Mouse (Mus musculus) forebrain, embryonic 12.5 days (tissue): ENCODE results near the gene Atp1b3. TPM values are rescaled to one million over a fixed set of nuclear protein-coding genes. Genes with fewer than 3 reads are reported as not detected.

Experiments used
- ATAC-seq: fragments of 200-750 bp; cut with Nextera tagmentation; 2 replicates; pipeline ENCODE4 v1.8.0; 2017; ENCODE audit warnings: moderate TSS enrichment; ENCODE audit not compliant: low FRiP score
- H3K27ac ChIP-seq: fragments of 300-500 bp; sonication (generic); 2 replicates; pipeline ENCODE4 v1.5.1; 2016; ENCODE audit warnings: mild to moderate bottlenecking
- H3K27me3 ChIP-seq: fragments of 300-500 bp; sonication (generic); 2 replicates; pipeline ENCODE4 v1.6.1; 2016; ENCODE audit warnings: mild to moderate bottlenecking
- H3K36me3 ChIP-seq: fragments of 300-500 bp; sonication (generic); replicated peaks from 2 replicates; pipeline ENCODE4 v1.6.1; 2016; ENCODE audit warnings: mild to moderate bottlenecking
- H3K4me1 ChIP-seq: fragments of 300-500 bp; sonication (generic); 2 replicates; pipeline ENCODE4 v1.6.1; 2016
- H3K4me2 ChIP-seq: fragments of 300-500 bp; sonication (generic); 2 replicates; pipeline ENCODE4 v1.6.1; 2016; ENCODE audit warnings: mild to moderate bottlenecking, moderate library complexity
- H3K4me3 ChIP-seq: fragments of 300-500 bp; sonication (generic); replicated peaks from 2 replicates; pipeline ENCODE4 v1.5.1; 2016; ENCODE audit warnings: mild to moderate bottlenecking
- H3K9ac ChIP-seq: fragments of 300-500 bp; sonication (generic); 2 replicates; pipeline ENCODE4 v1.6.1; 2016; ENCODE audit warnings: mild to moderate bottlenecking
- H3K9me3 ChIP-seq: fragments of 300-500 bp; sonication (generic); 2 replicates; pipeline ENCODE4 v1.6.1; 2016
- WGBS: fragments of 180-500 bp; shearing (Covaris S2); methylation state at CpG from one replicate; pipeline ENCODE4 v1.1.7; 2016; 5-methylcytosine and 5-hydroxymethylcytosine counted together
- polyA plus RNA-seq: library from polyadenylated mRNA; unstranded; fragments of >200 nt; fragmentation: Nextera tagmentation; extraction: Ambion mirVana; gene quantifications from 2 replicates; pipeline ENCODE4 v1.2.1, GENCODE M21; 2016

The Atp1b3 gene
- polyA plus RNA-seq, 1 experiment from 2014 or later = 163 TPM

DNA sequence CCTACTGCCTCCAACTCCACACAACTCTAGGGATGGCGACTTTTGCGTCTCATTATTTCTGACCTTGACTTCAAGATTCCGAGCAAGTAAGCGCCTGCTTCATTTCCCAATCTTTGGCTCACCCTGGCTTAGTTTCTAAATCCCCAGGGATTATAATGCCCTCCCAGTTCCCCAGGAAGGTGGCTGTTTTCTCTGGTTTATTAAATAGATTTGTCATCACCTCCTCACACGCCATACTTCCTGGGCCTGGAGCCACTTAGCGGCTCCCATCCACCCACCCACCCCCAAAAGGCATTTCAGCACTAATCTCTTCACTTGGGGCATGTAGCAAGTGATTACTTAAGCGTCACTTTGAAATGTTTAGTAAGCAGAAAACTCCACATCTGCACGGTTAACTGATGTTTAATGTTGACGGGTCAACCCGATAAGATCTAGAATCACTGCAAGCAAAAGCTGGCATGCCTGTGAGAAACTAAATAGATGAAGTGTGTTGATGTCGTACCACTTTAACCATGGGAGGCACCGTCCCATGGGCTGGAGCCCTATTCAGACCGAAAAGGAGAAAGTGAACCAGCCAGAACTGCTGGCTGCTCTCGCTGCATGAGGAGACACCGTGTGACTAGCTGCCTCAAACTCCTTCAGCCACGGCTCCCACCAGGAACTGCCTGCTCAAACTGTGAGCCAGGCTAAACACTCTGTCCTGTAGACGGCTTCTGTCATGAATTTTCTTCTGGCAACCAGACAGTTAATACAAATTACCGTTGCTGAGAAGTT lies 19.7 kb upstream of the Atp1b3 start:
- 83% methylated on average over 18 of the region's 18 CpGs for WGBS
- H3K27ac ChIP-seq = no peak overlapping the region
- no peak for ATAC-seq
- no peaks in the 10 kb centered on the region for H3K9me3 ChIP-seq
- H3K36me3 ChIP-seq = no peaks in the 10 kb centered on the region
- no peak overlapping the region for H3K9ac ChIP-seq
- 0 out of 2 replicates have a peak, but pooled peaks cover 2% of the 10 kb centered on the region for H3K4me1 ChIP-seq
- H3K27me3 ChIP-seq = no peaks in the 10 kb centered on the region
- no peak overlapping the region for H3K4me2 ChIP-seq
- no peak overlapping the region for H3K4me3 ChIP-seq

DNA sequence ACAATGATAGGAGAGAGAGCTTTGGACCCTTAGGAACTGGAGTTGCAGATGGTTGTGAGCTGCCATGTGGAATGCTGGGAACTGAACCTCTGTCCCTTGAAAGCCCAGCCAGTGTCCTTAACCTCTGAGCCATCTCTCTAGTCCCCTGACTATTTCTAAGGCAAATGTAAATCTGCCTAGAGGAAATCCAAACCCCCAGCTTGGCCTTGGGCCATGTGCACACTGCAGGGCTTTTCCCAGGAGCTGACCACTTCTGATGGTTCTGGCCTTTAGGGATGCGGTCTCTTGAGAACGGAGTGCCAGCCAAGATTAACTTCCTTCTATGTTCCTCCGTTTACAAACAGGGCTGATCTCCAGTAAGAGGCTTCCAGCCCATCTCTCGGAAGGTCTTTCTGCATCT lies 18.5 kb upstream of the Atp1b3 start:
- ATAC-seq = no peak
- Histone ChIP-seq H3K4me1 (0 out of 2 replicates have a peak, but pooled peaks cover 2% of the 10 kb centered on the region), H3K4me2 (no peak overlapping the region), H3K9ac (no peak overlapping the region), H3K9me3 (no peaks in the 10 kb centered on the region), H3K27ac (no peak overlapping the region), H3K27me3 (no peaks in the 10 kb centered on the region), H3K36me3 (no peaks in the 10 kb centered on the region), H3K4me3 (no peak overlapping the region)
- 93% methylated on average over 4 of the region's 4 CpGs for WGBS

DNA sequence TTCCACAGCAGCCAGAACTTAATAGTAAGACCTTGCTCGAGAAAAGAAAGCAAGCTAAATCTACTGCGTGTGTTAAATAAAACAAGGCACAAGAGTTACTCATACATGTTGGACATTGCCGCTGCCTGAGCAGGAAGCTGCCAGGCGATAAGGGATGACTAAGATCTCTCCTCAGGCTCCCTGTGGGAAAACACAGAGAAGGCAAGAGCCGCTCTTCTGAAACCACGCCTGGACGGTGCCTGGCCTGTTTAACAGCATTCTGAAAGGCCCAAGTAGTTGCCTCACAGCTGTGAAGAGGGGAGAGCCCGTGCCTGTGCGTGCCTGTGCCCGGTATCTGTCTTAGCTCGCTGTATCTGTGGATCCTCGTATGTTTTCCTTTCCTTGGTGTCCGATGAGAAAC lies 17.2 kb upstream of the Atp1b3 start:
- 81% methylated on average over 13 of the region's 13 CpGs for WGBS
- no peak overlapping the region for H3K27ac ChIP-seq
- no peaks in the 10 kb centered on the region for H3K36me3 ChIP-seq
- H3K4me1 ChIP-seq = 0 out of 2 replicates have a peak, but pooled peaks cover 2% of the 10 kb centered on the region
- no peak overlapping the region for H3K9ac ChIP-seq
- H3K27me3 ChIP-seq = no peaks in the 10 kb centered on the region
- H3K9me3 ChIP-seq = no peaks in the 10 kb centered on the region
- ATAC-seq = no peak
- no peak overlapping the region for H3K4me3 ChIP-seq
- no peak overlapping the region for H3K4me2 ChIP-seq

DNA sequence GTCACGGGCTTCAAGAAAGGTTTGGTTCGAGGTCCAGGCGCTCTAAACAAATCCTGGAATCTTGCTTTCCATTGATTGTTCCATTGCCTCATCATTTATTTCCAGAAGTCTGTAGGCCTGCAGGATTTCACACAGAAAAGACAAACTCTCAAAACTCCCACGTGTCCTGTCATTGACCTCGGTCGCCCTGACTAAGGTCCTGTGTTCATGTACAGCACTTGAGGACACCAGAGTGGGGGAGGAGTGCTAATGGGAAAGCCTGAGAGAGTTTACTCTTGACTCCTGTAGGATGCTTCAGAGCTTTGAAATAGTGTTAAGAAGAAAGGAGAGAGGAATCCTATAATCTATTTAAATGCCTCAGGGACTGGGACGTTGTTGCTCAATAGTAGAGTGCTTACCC lies 15.3 kb upstream of the Atp1b3 start:
- Histone ChIP-seq H3K4me1 (0 out of 2 replicates have a peak, but pooled peaks cover 2% of the 10 kb centered on the region), H3K27ac (no peak overlapping the region), H3K4me3 (no peak overlapping the region), H3K4me2 (no peak overlapping the region), H3K27me3 (no peaks in the 10 kb centered on the region), H3K9me3 (no peaks in the 10 kb centered on the region), H3K36me3 (no peaks in the 10 kb centered on the region), H3K9ac (no peak overlapping the region)
- no peak for ATAC-seq
- 72% methylated on average over 7 of the region's 7 CpGs for WGBS

DNA sequence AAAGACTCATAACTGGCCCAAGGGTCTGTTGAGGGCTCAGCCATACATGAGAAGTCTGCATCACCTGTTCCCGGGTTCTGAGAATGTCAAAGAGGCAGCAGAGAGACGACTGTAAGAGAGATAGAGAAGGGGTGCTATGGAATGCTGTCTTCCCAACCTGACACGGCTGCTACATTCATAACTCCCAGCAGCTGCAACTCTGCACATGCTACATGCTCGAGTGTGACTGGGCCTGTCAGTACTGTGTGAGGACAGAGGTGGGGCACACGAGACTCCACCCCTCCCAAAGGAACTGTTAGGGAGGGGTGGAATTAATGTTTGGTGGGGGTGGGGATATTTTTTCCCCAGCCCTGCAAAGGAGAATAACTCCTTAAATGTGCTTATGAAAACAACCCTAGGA lies 14.5 kb upstream of the Atp1b3 start:
- Histone ChIP-seq H3K4me1 (0 out of 2 replicates have a peak, but pooled peaks cover 2% of the 10 kb centered on the region), H3K27me3 (no peaks in the 10 kb centered on the region), H3K4me3 (no peak overlapping the region), H3K9me3 (no peaks in the 10 kb centered on the region), H3K4me2 (no peak overlapping the region), H3K9ac (no peak overlapping the region), H3K36me3 (no peaks in the 10 kb centered on the region), H3K27ac (no peak overlapping the region)
- ATAC-seq = no peak
- WGBS = 83% methylated on average over 5 of the region's 5 CpGs

DNA sequence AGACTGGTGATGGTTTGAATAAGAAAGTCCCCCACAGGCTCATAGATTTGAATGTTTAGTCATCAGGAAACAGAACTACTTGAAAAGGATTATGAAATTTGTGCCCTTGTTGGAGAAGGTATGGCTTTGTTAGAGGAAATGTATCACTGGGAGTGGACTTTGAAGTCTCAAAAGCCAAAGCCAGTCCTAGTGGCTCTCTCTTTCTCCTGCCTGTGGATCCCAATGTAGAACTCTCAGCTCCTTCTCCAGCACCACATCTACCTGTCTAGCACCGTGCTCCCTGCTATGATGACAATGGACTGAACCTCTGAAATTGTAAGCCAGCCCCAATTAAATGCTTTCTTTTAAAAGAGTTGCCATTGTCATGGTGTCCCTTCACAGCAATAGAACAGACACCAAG lies 12.9 kb upstream of the Atp1b3 start:
- 94% methylated on average over 1 of the region's 1 CpGs for WGBS
- 0 out of 2 replicates have a peak, but pooled peaks cover under 1% of the 10 kb centered on the region for H3K4me1 ChIP-seq
- H3K27me3 ChIP-seq = no peaks in the 10 kb centered on the region
- no peaks in the 10 kb centered on the region for H3K36me3 ChIP-seq
- H3K4me3 ChIP-seq = no peak overlapping the region
- no peaks in the 10 kb centered on the region for H3K9me3 ChIP-seq
- H3K9ac ChIP-seq = no peak overlapping the region
- ATAC-seq = no peak
- no peak overlapping the region for H3K27ac ChIP-seq
- H3K4me2 ChIP-seq = no peak overlapping the region

DNA sequence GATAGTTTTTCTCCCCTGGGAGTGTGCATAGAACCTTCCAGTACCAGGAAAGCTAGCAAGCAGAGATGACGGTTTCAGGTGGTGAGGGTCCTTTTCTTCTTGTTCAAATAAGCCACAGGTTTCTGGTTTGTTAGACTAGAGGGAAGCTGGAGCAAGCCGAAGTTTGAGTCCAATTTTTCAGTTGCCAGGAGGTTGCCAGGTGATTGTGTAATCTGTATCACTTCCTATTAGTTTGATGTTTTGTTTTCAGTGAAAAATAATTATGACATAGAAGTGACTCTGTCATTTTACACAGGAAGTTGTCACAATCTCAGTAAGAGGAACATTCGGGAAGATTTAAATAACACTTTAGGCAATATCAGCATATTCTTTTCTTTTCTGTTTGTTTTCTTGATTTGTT lies 11.6 kb upstream of the Atp1b3 start:
- no peaks in the 10 kb centered on the region for H3K36me3 ChIP-seq
- no peaks in the 10 kb centered on the region for H3K4me1 ChIP-seq
- WGBS = 94% methylated on average over 3 of the region's 3 CpGs
- no peak for ATAC-seq
- no peaks in the 10 kb centered on the region for H3K9me3 ChIP-seq
- H3K4me2 ChIP-seq = no peak overlapping the region
- no peak overlapping the region for H3K27ac ChIP-seq
- no peaks in the 10 kb centered on the region for H3K27me3 ChIP-seq
- H3K4me3 ChIP-seq = no peak overlapping the region
- no peak overlapping the region for H3K9ac ChIP-seq

DNA sequence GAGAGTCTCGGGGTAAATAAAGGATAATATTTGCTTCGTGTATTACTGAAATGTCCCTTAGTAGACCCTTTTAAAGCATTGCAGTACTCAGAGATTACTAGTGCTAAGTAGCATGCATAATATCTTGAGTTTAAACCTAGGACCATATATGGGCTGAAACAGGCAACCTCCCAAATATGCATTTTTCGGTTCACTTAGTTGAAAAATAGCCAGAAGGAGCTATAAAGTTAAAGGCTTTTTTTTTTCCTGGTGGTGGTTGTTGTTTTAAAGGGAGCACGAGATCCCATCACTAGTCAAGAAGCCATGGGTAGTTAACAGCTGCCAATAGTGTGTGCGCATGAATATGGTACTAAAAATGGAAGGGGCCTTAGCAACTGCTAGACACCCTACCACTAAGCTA lies 6.8 kb upstream of the Atp1b3 start:
- WGBS = 89% methylated on average over 5 of the region's 5 CpGs
- H3K4me2 ChIP-seq = no peak overlapping the region
- H3K9me3 ChIP-seq = no peaks in the 10 kb centered on the region
- no peaks in the 10 kb centered on the region for H3K36me3 ChIP-seq
- H3K4me1 ChIP-seq = no peaks in the 10 kb centered on the region
- H3K27ac ChIP-seq = no peak overlapping the region
- no peak overlapping the region for H3K9ac ChIP-seq
- no peak overlapping the region for H3K4me3 ChIP-seq
- H3K27me3 ChIP-seq = no peaks in the 10 kb centered on the region
- no peak for ATAC-seq

DNA sequence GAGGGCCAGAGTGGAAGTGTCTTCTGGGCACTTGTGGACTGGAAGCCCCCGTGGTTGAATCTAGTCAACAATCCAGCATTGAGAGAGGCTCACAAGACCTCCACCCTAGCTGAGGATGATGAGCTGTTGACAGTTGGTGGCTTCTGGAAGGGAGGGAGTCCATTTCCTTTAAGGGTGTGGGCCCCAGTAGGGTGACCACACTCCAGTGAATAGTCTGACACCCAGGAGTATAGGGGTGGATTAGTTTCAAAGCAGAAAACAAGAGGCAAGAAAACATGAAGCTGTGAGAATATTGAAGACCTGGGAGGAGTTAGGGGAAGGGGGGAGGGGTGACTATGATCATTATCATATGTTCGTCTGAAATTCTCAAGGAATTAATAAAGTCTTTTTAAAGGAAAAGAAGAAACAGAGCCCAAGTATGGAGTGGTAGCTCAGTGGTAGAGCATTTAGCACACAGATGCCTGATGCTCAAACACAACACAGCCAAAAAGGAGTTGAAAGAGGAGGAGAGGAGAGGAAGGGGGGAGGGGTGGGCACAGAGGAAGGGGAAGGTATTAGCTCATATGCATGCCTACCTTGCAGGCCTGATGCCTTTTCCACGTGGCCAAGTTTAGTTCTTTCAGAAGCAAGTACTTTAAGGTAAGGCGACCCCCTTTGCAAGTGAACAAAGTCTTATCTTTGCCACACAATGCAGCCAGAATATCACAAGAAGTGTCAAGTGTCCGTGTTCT lies 5.6 kb upstream of the Atp1b3 start:
- Histone ChIP-seq H3K4me2 (no peak overlapping the region), H3K27me3 (no peaks in the 10 kb centered on the region), H3K9ac (no peak overlapping the region), H3K36me3 (no peaks in the 10 kb centered on the region), H3K27ac (no peak overlapping the region), H3K4me3 (no peak overlapping the region), H3K9me3 (no peaks in the 10 kb centered on the region), H3K4me1 (no peaks in the 10 kb centered on the region)
- no peak for ATAC-seq
- WGBS = 63% methylated on average over 5 of the region's 5 CpGs

DNA sequence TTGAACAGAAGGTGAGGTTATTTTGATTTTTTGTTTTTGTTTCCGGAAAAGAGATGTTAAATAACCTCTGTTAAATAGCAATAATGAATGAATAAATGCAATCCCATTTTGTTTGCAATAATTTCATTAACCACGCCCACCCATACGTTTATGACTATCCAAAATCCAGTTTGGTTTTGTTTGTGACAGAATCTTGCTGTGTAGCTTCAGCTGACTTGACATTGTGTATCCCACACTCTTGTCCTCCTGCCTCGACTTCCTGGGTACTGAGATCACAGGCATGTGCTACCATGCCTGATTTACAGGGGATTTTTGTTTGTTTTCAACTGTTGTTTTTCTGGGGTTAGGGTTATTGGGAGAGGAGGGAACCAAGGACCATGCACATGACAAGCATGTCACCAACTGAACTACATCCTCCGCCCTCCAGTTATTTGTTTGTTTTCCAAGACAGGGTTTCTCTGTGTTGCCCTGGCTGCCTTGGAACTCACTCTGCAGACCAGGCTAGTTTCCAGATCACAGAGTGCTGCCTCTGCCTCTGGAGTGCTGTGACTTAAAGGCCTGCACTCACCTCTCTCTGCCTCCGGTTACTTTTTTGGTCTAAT lies 1.1 kb upstream of the Atp1b3 start:
- H3K27me3 ChIP-seq = no peaks in the 10 kb centered on the region
- 72% methylated on average over 6 of the region's 6 CpGs for WGBS
- H3K4me3 ChIP-seq = no peak overlapping the region
- no peak overlapping the region for H3K9ac ChIP-seq
- ATAC-seq = no peak
- peaks cover 15% of the 10 kb centered on the region for H3K4me1 ChIP-seq
- no peak overlapping the region for H3K27ac ChIP-seq
- H3K9me3 ChIP-seq = no peaks in the 10 kb centered on the region
- no peak overlapping the region for H3K4me2 ChIP-seq
- no peaks in the 10 kb centered on the region for H3K36me3 ChIP-seq

DNA sequence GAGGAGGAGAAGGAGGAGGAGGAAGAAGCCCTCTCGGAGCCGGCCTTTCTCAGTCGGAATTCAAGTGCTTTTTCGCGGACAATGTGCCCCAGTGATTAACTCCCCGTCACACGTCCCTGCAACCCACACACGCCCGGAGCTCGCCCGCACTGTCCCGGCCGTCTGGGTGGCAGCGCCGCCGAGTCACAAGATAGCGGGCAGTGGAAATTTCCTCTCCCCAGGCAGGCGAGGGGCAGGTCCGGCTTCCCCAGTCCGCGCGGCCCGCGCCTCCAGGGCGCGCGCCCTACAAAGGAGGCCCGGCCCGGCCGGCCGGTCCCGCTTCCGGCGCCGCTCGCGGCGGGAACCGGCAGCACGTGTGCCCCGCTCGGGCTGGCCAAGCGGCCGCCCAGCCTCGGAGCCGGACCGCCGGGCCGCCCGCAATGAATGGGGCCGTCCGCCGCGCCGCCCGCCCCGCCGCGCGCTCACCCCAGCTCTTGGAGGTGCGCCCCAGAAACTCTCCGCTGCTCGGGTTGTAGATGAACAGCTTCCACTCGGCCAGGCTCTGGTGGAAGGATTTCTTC lies 581 bp downstream of the Atp1b3 start:
- Histone ChIP-seq H3K4me3 (peak overlapping the region; percentile 86), H3K4me2 (peak overlapping the region; percentile 76), H3K9ac (peak overlapping the region; percentile 96), H3K4me1 (peaks cover 20% of the 10 kb centered on the region), H3K9me3 (no peaks in the 10 kb centered on the region), H3K27ac (peak overlapping the region; percentile 96), H3K27me3 (no peaks in the 10 kb centered on the region), H3K36me3 (0 out of 2 replicates have a peak, but pooled peaks cover 4% of the 10 kb centered on the region)
- ATAC-seq = peak; percentile 67
- 1% methylated on average over 32 of the region's 64 CpGs for WGBS

DNA sequence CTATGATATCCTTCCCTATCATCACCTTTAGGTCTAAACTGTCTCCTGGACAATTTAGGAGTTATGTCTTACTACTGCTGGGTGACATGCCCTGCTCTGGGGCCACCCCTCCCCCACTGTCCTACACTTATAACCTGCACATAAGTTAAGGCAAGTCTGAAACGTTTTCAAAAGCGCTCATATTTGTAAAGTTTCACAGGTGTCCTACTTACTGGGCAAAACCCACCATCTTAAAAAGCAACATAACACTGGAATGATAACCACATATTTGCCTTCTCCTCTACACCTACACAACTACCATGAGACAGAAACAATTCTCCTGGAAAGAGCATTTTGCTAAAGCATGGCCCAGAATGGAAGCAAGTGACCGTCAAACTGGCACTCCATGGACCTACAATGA lies 4.2 kb downstream of the Atp1b3 start:
- Histone ChIP-seq H3K9ac (no peak overlapping the region), H3K4me2 (no peak overlapping the region), H3K36me3 (peaks cover 9% of the 10 kb centered on the region; the same call in 1 of the 2 replicates), H3K9me3 (no peaks in the 10 kb centered on the region), H3K27ac (no peak overlapping the region), H3K27me3 (no peaks in the 10 kb centered on the region), H3K4me3 (no peak overlapping the region), H3K4me1 (peaks cover 20% of the 10 kb centered on the region)
- WGBS = 91% methylated on average over 3 of the region's 3 CpGs
- no peak for ATAC-seq
